Mouse (Mus musculus): ENCODE results near the gene Rhebl1. TPM values are rescaled to one million over a fixed set of nuclear protein-coding genes. Genes with fewer than 3 reads are reported as not detected.
"Not testable (repeated sequence)": the region's sequence is repeated elsewhere in the genome, so short reads cannot be mapped to it uniquely, and the experiment has no call there.

Gene Rhebl1
- polyA plus RNA-seq (2012; rRNA removed): 4.6 and 4.8 TPM in 2 replicates

- H3K4me1 ChIP-seq (ENCODE audit: control insufficient read depth, insufficient read depth, low read length): peaks cover 34% of the 10 kb centered on the region
- H3K27ac ChIP-seq (ENCODE audit: control insufficient read depth, insufficient read depth, low read depth, low read length): peak within 1 kb of the TSS; percentile 47
- no peaks in the 10 kb centered on the region; the same call in none of the 2 replicates for H3K27me3 ChIP-seq (ENCODE audit: control insufficient read depth, insufficient read depth, low read length)
These were observed at the start of gene Rhebl1 for GRCm38 (mm10) chr15:98893940-98894745. Gene Rhebl1, minus strand, starts transcription at chr15:98894540.

DNA sequence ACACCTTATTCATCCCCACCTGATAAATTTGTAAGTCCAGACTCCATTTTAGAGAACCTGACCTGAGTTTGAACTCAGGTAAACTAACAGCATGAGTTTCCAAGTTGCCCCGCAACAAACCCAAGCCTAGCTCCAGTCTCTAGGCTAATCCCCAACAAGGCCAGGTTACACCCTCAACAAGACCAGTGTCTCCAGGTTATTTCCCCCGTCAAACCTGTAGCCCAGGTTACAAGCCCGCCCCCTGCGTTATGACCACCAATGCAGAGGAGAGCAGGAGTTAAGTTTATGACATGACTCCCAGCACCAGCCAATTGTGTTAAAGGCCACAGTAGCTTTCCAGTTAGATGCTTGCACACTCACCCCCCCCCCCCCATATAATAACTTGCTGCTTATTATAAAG is 48.8 kb upstream of the Rhebl1 start:
- Histone ChIP-seq H3K4me1 (ENCODE audit: control insufficient read depth, insufficient read depth, low read length) (no peaks in the 10 kb centered on the region), H3K27ac (ENCODE audit: control insufficient read depth, insufficient read depth, low read depth, low read length) (no peak overlapping the region), H3K36me3 (ENCODE audit: control insufficient read depth, insufficient read depth, low read length) (no peaks in the 10 kb centered on the region), H3K27me3 (ENCODE audit: control insufficient read depth, insufficient read depth, low read length) (no peaks in the 10 kb centered on the region), H3K4me3 (ENCODE audit: control insufficient read depth, low read depth, low read length) (no peak overlapping the region)
- no peak for TF ChIP-seq POLR2A (IDR thresholded peaks at IDR 0.05; ENCODE audit: control insufficient read depth, low read depth, low read length)
- TF ChIP-seq CTCF (IDR thresholded peaks at IDR 0.05; ENCODE audit: control insufficient read depth, insufficient read depth, insufficient replicate concordance, low read depth, low read length): no peak

More at GRCm38 (mm10) chr15:98893940-98894745, at the start of gene Rhebl1:
- H3K36me3 ChIP-seq (ENCODE audit: control insufficient read depth, insufficient read depth, low read length): no peaks in the 10 kb centered on the region
- no peak for TF ChIP-seq CTCF (IDR thresholded peaks at IDR 0.05; ENCODE audit: control insufficient read depth, insufficient read depth, insufficient replicate concordance, low read depth, low read length)
- TF ChIP-seq POLR2A (IDR thresholded peaks at IDR 0.05; ENCODE audit: control insufficient read depth, low read depth, low read length): peak; percentile 46
- peak within 1 kb of the TSS; percentile 47 for H3K4me3 ChIP-seq (ENCODE audit: control insufficient read depth, low read depth, low read length)

DNA sequence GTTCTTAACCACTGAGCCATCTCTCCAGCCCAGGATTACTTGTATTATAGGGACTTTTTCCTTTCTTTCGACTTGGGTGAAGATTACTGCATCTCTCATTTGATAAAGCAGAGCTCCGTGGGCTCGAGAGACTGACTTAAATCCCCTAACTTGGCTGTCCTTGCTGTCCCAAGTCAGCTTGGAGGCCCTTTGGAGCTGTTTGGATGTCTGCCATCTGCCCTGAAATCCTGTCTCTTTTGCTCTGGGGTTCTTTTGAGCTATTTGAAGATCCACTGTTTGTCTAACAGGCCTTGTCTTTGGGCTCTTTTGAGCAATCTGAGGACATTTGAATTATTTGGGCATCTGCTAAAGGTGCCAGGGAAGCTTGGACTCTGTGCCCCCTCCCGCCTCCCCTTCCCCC is 47.7 kb upstream of the Rhebl1 start:
- no peak overlapping the region for H3K4me3 ChIP-seq (ENCODE audit: control insufficient read depth, low read depth, low read length)
- no peaks in the 10 kb centered on the region for H3K36me3 ChIP-seq (ENCODE audit: control insufficient read depth, insufficient read depth, low read length)
- H3K27me3 ChIP-seq (ENCODE audit: control insufficient read depth, insufficient read depth, low read length): no peaks in the 10 kb centered on the region
- TF ChIP-seq POLR2A (IDR thresholded peaks at IDR 0.05; ENCODE audit: control insufficient read depth, low read depth, low read length) (no peak), CTCF (IDR thresholded peaks at IDR 0.05; ENCODE audit: control insufficient read depth, insufficient read depth, insufficient replicate concordance, low read depth, low read length) (no peak)
- no peaks in the 10 kb centered on the region for H3K4me1 ChIP-seq (ENCODE audit: control insufficient read depth, insufficient read depth, low read length)
- no peak overlapping the region for H3K27ac ChIP-seq (ENCODE audit: control insufficient read depth, insufficient read depth, low read depth, low read length)

DNA sequence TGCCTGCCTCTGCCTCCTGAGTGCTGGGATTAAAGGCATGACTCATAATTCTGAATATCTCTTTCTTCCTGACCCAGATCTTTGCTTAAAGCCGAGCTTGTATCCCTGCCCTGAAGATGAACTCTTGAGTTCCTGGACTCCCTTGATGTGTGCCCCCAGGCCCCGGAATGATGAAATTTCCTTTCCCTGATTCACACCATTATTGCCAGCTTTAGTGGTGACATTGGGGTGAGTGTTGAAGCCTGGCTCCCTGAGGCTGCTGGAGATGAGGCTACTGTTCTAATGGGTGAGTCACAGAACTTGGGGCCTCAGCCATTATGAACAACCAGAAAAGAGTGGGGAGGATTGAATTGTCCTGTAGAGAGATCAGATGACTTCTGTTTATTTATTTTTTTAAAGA is 47.2 kb upstream of the Rhebl1 start:
- no peaks in the 10 kb centered on the region for H3K36me3 ChIP-seq (ENCODE audit: control insufficient read depth, insufficient read depth, low read length)
- no peaks in the 10 kb centered on the region for H3K27me3 ChIP-seq (ENCODE audit: control insufficient read depth, insufficient read depth, low read length)
- no peak overlapping the region for H3K4me3 ChIP-seq (ENCODE audit: control insufficient read depth, low read depth, low read length)
- H3K27ac ChIP-seq (ENCODE audit: control insufficient read depth, insufficient read depth, low read depth, low read length): no peak overlapping the region
- H3K4me1 ChIP-seq (ENCODE audit: control insufficient read depth, insufficient read depth, low read length): no peaks in the 10 kb centered on the region
- TF ChIP-seq POLR2A (IDR thresholded peaks at IDR 0.05; ENCODE audit: control insufficient read depth, low read depth, low read length): no peak
- TF ChIP-seq CTCF (IDR thresholded peaks at IDR 0.05; ENCODE audit: control insufficient read depth, insufficient read depth, insufficient replicate concordance, low read depth, low read length): no peak

GRCm38 (mm10) chr15:98940816-98941215 is 46.5 kb upstream of the Rhebl1 start:
- TF ChIP-seq CTCF (IDR thresholded peaks at IDR 0.05; ENCODE audit: control insufficient read depth, insufficient read depth, insufficient replicate concordance, low read depth, low read length) (no peak), POLR2A (IDR thresholded peaks at IDR 0.05; ENCODE audit: control insufficient read depth, low read depth, low read length) (no peak)
- Histone ChIP-seq H3K27ac (ENCODE audit: control insufficient read depth, insufficient read depth, low read depth, low read length) (no peak overlapping the region), H3K4me3 (ENCODE audit: control insufficient read depth, low read depth, low read length) (no peak overlapping the region), H3K36me3 (ENCODE audit: control insufficient read depth, insufficient read depth, low read length) (no peaks in the 10 kb centered on the region), H3K4me1 (ENCODE audit: control insufficient read depth, insufficient read depth, low read length) (no peaks in the 10 kb centered on the region), H3K27me3 (ENCODE audit: control insufficient read depth, insufficient read depth, low read length) (no peaks in the 10 kb centered on the region)

GRCm38 (mm10) chr15:98934217-98934839 is 40.0 kb upstream of the Rhebl1 start, which contains the start of gene Tuba1b:
Gene Tuba1b, minus strand, starts transcription at chr15:98934565.
- H3K4me1 ChIP-seq (ENCODE audit: control insufficient read depth, insufficient read depth, low read length): peaks cover 7% of the 10 kb centered on the region
- H3K27me3 ChIP-seq (ENCODE audit: control insufficient read depth, insufficient read depth, low read length): no peaks in the 10 kb centered on the region
- TF ChIP-seq CTCF (IDR thresholded peaks at IDR 0.05; ENCODE audit: control insufficient read depth, insufficient read depth, insufficient replicate concordance, low read depth, low read length): no peak
- TF ChIP-seq POLR2A (IDR thresholded peaks at IDR 0.05; ENCODE audit: control insufficient read depth, low read depth, low read length): peak; percentile 46; the same call in 1 of the 2 replicates
- H3K36me3 ChIP-seq (ENCODE audit: control insufficient read depth, insufficient read depth, low read length): no peaks in the 10 kb centered on the region; the same call in 1 of the 2 replicates
- H3K27ac ChIP-seq (ENCODE audit: control insufficient read depth, insufficient read depth, low read depth, low read length): peak within 1 kb of the TSS; percentile 86
- peak within 1 kb of the TSS; percentile 87 for H3K4me3 ChIP-seq (ENCODE audit: control insufficient read depth, low read depth, low read length)

- no peaks in the 10 kb centered on the region; the same call in 1 of the 2 replicates for H3K36me3 ChIP-seq (ENCODE audit: control insufficient read depth, insufficient read depth, low read length)
- TF ChIP-seq POLR2A (IDR thresholded peaks at IDR 0.05; ENCODE audit: control insufficient read depth, low read depth, low read length) (peak; percentile 69), CTCF (IDR thresholded peaks at IDR 0.05; ENCODE audit: control insufficient read depth, insufficient read depth, insufficient replicate concordance, low read depth, low read length) (0 out of 2 replicates have a peak, but pooled peaks have one; percentile 13)
These were observed 39.5 kb upstream of the Rhebl1 start for GRCm38 (mm10) chr15:98933833-98934216.

DNA sequence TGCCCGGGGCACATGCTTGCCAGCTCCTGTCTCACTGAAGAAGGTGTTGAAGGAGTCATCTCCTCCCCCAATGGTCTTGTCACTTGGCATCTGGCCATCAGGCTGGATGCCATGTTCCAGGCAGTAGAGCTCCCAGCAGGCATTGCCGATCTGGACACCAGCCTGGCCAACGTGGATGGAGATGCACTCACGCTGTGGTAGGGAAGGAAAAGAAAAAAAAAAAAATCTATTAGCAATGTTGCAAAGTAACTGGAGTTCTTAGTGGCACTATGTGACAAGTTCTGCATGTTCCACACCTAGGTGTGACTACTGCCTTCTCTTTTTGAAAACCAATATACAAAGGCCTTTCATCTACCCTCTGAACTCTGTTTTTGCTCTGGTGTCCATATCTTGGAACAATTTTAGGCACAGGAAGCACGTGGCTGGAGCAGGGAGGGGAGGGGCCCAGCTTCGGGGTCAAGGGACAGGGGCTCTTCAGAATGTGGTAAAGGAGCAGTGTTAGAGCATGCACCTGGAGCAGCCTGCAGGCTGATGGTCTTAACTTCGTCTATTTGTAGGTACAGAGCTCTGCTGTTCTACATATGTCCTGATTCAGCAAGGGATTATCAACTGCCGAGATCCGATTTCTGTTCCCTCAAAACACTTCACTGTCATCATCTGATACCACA is 38.8 kb upstream of the Rhebl1 start:
- H3K27ac ChIP-seq (ENCODE audit: control insufficient read depth, insufficient read depth, low read depth, low read length): peak overlapping the region; percentile 86
- not testable (repeated sequence) for H3K27me3 ChIP-seq (ENCODE audit: control insufficient read depth, insufficient read depth, low read length)

More at GRCm38 (mm10) chr15:98933833-98934216, 39.5 kb upstream of the Rhebl1 start:
- peak overlapping the region; percentile 86 for H3K27ac ChIP-seq (ENCODE audit: control insufficient read depth, insufficient read depth, low read depth, low read length)
- H3K4me3 ChIP-seq (ENCODE audit: control insufficient read depth, low read depth, low read length): peak overlapping the region; percentile 87
- no peaks in the 10 kb centered on the region for H3K27me3 ChIP-seq (ENCODE audit: control insufficient read depth, insufficient read depth, low read length)
- H3K4me1 ChIP-seq (ENCODE audit: control insufficient read depth, insufficient read depth, low read length): peaks cover 7% of the 10 kb centered on the region

More for the DNA sequence above, 38.8 kb upstream of the Rhebl1 start:
- not testable (repeated sequence) for H3K4me1 ChIP-seq (ENCODE audit: control insufficient read depth, insufficient read depth, low read length); H3K36me3 ChIP-seq (ENCODE audit: control insufficient read depth, insufficient read depth, low read length)
- H3K4me3 ChIP-seq (ENCODE audit: control insufficient read depth, low read depth, low read length): peak overlapping the region; percentile 87
